Mouse (Mus musculus): ENCODE results near the gene Rilpl1. TPM values are rescaled to one million over a fixed set of nuclear protein-coding genes. Genes with fewer than 3 reads are reported as not detected.

The Rilpl1 gene
- polyA plus RNA-seq, 1 experiment from 2014 or later: 11.8 TPM

DNA sequence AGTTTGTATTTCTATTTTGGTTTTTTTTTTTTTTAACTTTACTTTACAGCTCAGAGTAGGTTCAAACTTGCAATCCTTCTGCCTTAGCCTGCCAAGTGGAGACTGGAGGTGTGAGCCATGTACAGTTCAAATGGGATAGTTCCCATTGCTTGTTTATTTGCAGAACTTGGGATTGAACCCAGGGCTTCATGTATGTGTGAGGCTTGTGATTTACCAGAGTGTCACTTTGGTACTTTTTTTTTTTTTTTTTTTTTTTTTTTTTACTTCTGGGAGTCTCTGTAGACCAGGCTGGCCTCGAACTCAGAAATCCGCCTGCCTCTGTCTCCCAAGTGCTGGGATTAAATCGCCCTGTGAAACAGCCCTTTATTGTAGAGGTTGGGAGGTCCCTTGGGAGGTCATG is 87.0 kb downstream of the Rilpl1 start:
- no peak overlapping the region for H3K9ac ChIP-seq
- peaks cover 41% of the 10 kb centered on the region for H3K4me1 ChIP-seq
- H3K9me3 ChIP-seq: no peaks in the 10 kb centered on the region
- H3K4me2 ChIP-seq: peak overlapping the region; percentile 94
- 68% methylated on average over 3 of the region's 3 CpGs for WGBS
- H3K4me3 ChIP-seq: no peak overlapping the region
- 0 out of 2 replicates have a peak overlapping the region, but pooled peaks have one; percentile 81 for H3K27ac ChIP-seq
- peaks cover 12% of the 10 kb centered on the region; the same call in 1 of the 2 replicates for H3K36me3 ChIP-seq (replicated peaks)
- ATAC-seq (replicated peaks): no peak
- no peaks in the 10 kb centered on the region for H3K27me3 ChIP-seq (replicated peaks)

Other genes with a start within 250 kb of the Rilpl1 start
- gene Mphosph9, start 203.4 kb downstream of the Rilpl1 start, polyA plus RNA-seq (2015; fragmentation: Nextera tagmentation; extraction: Ambion mirVana): 14.2 and 14.8 TPM in 2 replicates
- gene 2810006K23Rik, start 203.3 kb downstream of the Rilpl1 start, polyA plus RNA-seq (2015; fragmentation: Nextera tagmentation; extraction: Ambion mirVana): 13.6 and 14.6 TPM in 2 replicates
- gene Cdk2ap1, start 168.3 kb downstream of the Rilpl1 start, polyA plus RNA-seq (2015; fragmentation: Nextera tagmentation; extraction: Ambion mirVana): 89.3 and 127 TPM in 2 replicates
- gene Sbno1, start 105.4 kb downstream of the Rilpl1 start, polyA plus RNA-seq (2015; fragmentation: Nextera tagmentation; extraction: Ambion mirVana): 98.6 and 102 TPM in 2 replicates
- 36.4 and 49.1 TPM in 2 replicates for gene Kmt5a, start 91.5 kb downstream of the Rilpl1 start, polyA plus RNA-seq (2015; fragmentation: Nextera tagmentation; extraction: Ambion mirVana)
- gene Rilpl2, start 53.0 kb downstream of the Rilpl1 start, polyA plus RNA-seq (2015; fragmentation: Nextera tagmentation; extraction: Ambion mirVana): 24.7 and 25.2 TPM in 2 replicates
- gene Snrnp35, start 48.3 kb downstream of the Rilpl1 start, polyA plus RNA-seq (2015; fragmentation: Nextera tagmentation; extraction: Ambion mirVana): 18.9 and 19.1 TPM in 2 replicates
- 321 and 332 TPM in 2 replicates for gene Tmed2, start 9.3 kb upstream of the Rilpl1 start, polyA plus RNA-seq (2015; fragmentation: Nextera tagmentation; extraction: Ambion mirVana)
- gene Ddx55, start 21.5 kb upstream of the Rilpl1 start, polyA plus RNA-seq (2015; fragmentation: Nextera tagmentation; extraction: Ambion mirVana): 26.7 and 30.5 TPM in 2 replicates
- 62.6 and 63.4 TPM in 2 replicates for gene Eif2b1, start 47.7 kb upstream of the Rilpl1 start, polyA plus RNA-seq (2015; fragmentation: Nextera tagmentation; extraction: Ambion mirVana)
- 45.1 and 48.1 TPM in 2 replicates for gene Gtf2h3, start 47.7 kb upstream of the Rilpl1 start, polyA plus RNA-seq (2015; fragmentation: Nextera tagmentation; extraction: Ambion mirVana)
- gene Atp6v0a2, start 97.2 kb upstream of the Rilpl1 start, polyA plus RNA-seq (2015; fragmentation: Nextera tagmentation; extraction: Ambion mirVana): 40.0 and 44.4 TPM in 2 replicates
- 0.12 and 0.13 TPM in 2 replicates for gene Dnah10, start 193.7 kb upstream of the Rilpl1 start, polyA plus RNA-seq (2015; fragmentation: Nextera tagmentation; extraction: Ambion mirVana)